Mouse (Mus musculus): ENCODE data around the gene Mcee. TPM values are rescaled to one million over a fixed set of nuclear protein-coding genes. Genes with fewer than 3 reads are reported as not detected.
A peak's percentile ranks its signal among the peaks of the same experiment; 100 is the strongest.

Gene Mcee
- polyA plus RNA-seq, 1 experiment from 2014 or later: 105 TPM

- Histone ChIP-seq H3K4me1 (peaks cover 6% of the 10 kb centered on the region; the same call in 1 of the 2 replicates), H3K27ac (replicated peaks) (no peak overlapping the region), H3K4me3 (no peak overlapping the region), H3K9me3 (no peaks in the 10 kb centered on the region), H3K4me2 (no peak overlapping the region), H3K27me3 (replicated peaks) (no peaks in the 10 kb centered on the region), H3K9ac (no peak overlapping the region), H3K36me3 (peaks cover 61% of the 10 kb centered on the region)
- no peak for ATAC-seq (ENCODE audit: extremely low read depth, insufficient number of reproducible peaks, low FRiP score, low TSS enrichment)
- 82% methylated on average over 6 of the region's 6 CpGs for WGBS
Observed at GRCm38 (mm10) chr7:64369841-64370240, 22.6 kb upstream of the Mcee start.

- H3K36me3 ChIP-seq: peaks cover 53% of the 10 kb centered on the region
- ATAC-seq (ENCODE audit: extremely low read depth, insufficient number of reproducible peaks, low FRiP score, low TSS enrichment): no peak
- H3K4me3 ChIP-seq: 0 out of 2 replicates have a peak overlapping the region, but pooled peaks have one; percentile 80
- WGBS: 87% methylated on average over 23 of the region's 23 CpGs
- no peaks in the 10 kb centered on the region for H3K9me3 ChIP-seq
- no peak overlapping the region for H3K9ac ChIP-seq
- no peaks in the 10 kb centered on the region for H3K27me3 ChIP-seq (replicated peaks)
- H3K4me2 ChIP-seq: no peak overlapping the region
- H3K27ac ChIP-seq (replicated peaks): no peak overlapping the region
- H3K4me1 ChIP-seq: peaks cover 6% of the 10 kb centered on the region; the same call in 1 of the 2 replicates
Observed at GRCm38 (mm10) chr7:64371940-64372878, 20.2 kb upstream of the Mcee start.

- Histone ChIP-seq H3K27me3 (replicated peaks) (no peaks in the 10 kb centered on the region), H3K4me3 (peak overlapping the region; percentile 80), H3K36me3 (peaks cover 55% of the 10 kb centered on the region), H3K9ac (peak overlapping the region; percentile 87), H3K9me3 (no peaks in the 10 kb centered on the region), H3K4me2 (peak overlapping the region; percentile 81), H3K27ac (replicated peaks) (peak overlapping the region; percentile 97), H3K4me1 (peaks cover 6% of the 10 kb centered on the region; the same call in 1 of the 2 replicates)
- 12% methylated on average over 18 of the region's 18 CpGs for WGBS
- ATAC-seq (ENCODE audit: extremely low read depth, insufficient number of reproducible peaks, low FRiP score, low TSS enrichment): no peak
Observed at GRCm38 (mm10) chr7:64373147-64373829, 19.1 kb upstream of the Mcee start.

- Histone ChIP-seq H3K4me3 (peak within 1 kb of the TSS; percentile 80), H3K9me3 (no peaks in the 10 kb centered on the region), H3K4me2 (peak within 1 kb of the TSS; percentile 81), H3K9ac (peak within 1 kb of the TSS; percentile 87), H3K36me3 (peaks cover 55% of the 10 kb centered on the region), H3K27ac (replicated peaks) (peak within 1 kb of the TSS; percentile 97), H3K4me1 (peaks cover 6% of the 10 kb centered on the region; the same call in 1 of the 2 replicates), H3K27me3 (replicated peaks) (no peaks in the 10 kb centered on the region)
- peak; percentile 81 for ATAC-seq (ENCODE audit: extremely low read depth, insufficient number of reproducible peaks, low FRiP score, low TSS enrichment)
- WGBS: 3% methylated on average over 27 of the region's 27 CpGs
Observed at GRCm38 (mm10) chr7:64373830-64374562, 18.4 kb upstream of the Mcee start, which contains the start of gene Fan1. TSS of gene Fan1 (minus strand) at chr7:64374095.

DNA sequence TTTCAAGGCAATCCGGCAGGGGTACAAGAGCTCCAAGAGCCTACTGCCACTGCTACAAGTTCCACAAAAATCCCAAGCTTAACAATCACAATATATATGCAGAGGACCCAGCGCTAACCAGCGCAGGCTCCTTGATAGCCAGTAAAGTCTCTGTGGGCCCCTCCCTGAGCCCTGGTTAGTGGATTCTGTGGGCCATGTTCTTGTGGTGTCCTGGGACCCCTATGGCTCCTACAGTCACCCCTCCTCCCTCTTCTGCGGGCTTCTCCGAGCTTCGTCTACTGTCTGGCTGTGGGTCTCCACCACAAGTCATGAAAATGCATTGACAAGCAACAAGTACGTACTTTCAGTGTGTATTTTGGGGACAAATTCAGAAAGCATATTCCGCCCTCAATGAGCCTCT, 928 bp upstream of the Mcee start:
- Histone ChIP-seq H3K9me3 (no peaks in the 10 kb centered on the region), H3K27ac (replicated peaks) (peak overlapping the region; percentile 88), H3K9ac (peak overlapping the region; percentile 96), H3K36me3 (peaks cover 33% of the 10 kb centered on the region), H3K4me1 (peaks cover 18% of the 10 kb centered on the region), H3K27me3 (replicated peaks) (no peaks in the 10 kb centered on the region), H3K4me3 (peak overlapping the region; percentile 89), H3K4me2 (peak overlapping the region; percentile 94)
- WGBS: 1% methylated on average over 8 of the region's 8 CpGs
- no peak for ATAC-seq (ENCODE audit: extremely low read depth, insufficient number of reproducible peaks, low FRiP score, low TSS enrichment)

- Histone ChIP-seq H3K4me1 (peaks cover 18% of the 10 kb centered on the region), H3K9me3 (no peaks in the 10 kb centered on the region), H3K4me3 (peak overlapping the region; percentile 89), H3K9ac (peak overlapping the region; percentile 96), H3K36me3 (peaks cover 20% of the 10 kb centered on the region), H3K4me2 (peak overlapping the region; percentile 94), H3K27me3 (replicated peaks) (no peaks in the 10 kb centered on the region), H3K27ac (replicated peaks) (peak overlapping the region; percentile 88)
- ATAC-seq (ENCODE audit: extremely low read depth, insufficient number of reproducible peaks, low FRiP score, low TSS enrichment): no peak; the same call in 1 of the 2 replicates
- WGBS: under 1% methylated on average over 15 of the region's 15 CpGs
Observed at GRCm38 (mm10) chr7:64392819-64393151, 378 bp downstream of the Mcee start.

DNA sequence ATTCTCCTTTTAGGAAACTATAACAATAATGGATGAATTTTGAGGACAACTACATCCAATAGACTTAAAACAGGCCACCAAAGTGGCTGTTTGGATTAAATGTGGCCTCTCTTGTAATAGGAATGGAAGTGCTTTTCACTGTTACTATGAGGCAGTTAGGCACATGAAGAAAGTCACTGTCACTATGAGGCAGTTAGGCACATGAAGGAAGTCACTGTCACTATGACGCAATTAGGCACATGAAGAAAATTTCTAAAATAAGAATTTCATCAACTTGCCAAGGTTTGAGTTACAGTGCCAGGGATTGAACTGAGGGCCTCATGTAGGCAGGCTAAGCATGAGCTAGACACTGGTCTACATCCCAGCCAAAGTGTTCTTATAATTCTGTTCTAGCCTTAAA, 8.3 kb downstream of the Mcee start:
- Histone ChIP-seq H3K4me2 (no peak overlapping the region), H3K9ac (no peak overlapping the region), H3K4me1 (no peaks in the 10 kb centered on the region), H3K27me3 (replicated peaks) (no peaks in the 10 kb centered on the region), H3K36me3 (peaks cover 18% of the 10 kb centered on the region), H3K9me3 (no peaks in the 10 kb centered on the region), H3K4me3 (no peak overlapping the region), H3K27ac (replicated peaks) (no peak overlapping the region)
- ATAC-seq (ENCODE audit: extremely low read depth, insufficient number of reproducible peaks, low FRiP score, low TSS enrichment): no peak
- WGBS: 92% methylated on average over 1 of the region's 1 CpGs

GRCm38 (mm10) chr7:64402452-64402851, 10.0 kb downstream of the Mcee start:
- Histone ChIP-seq H3K27ac (replicated peaks) (no peak overlapping the region), H3K4me3 (no peak overlapping the region), H3K9me3 (no peaks in the 10 kb centered on the region), H3K9ac (no peak overlapping the region), H3K4me2 (no peak overlapping the region), H3K27me3 (replicated peaks) (no peaks in the 10 kb centered on the region), H3K36me3 (peaks cover 22% of the 10 kb centered on the region), H3K4me1 (no peaks in the 10 kb centered on the region)
- ATAC-seq (ENCODE audit: extremely low read depth, insufficient number of reproducible peaks, low FRiP score, low TSS enrichment): no peak
- 80% methylated on average over 4 of the region's 4 CpGs for WGBS

DNA sequence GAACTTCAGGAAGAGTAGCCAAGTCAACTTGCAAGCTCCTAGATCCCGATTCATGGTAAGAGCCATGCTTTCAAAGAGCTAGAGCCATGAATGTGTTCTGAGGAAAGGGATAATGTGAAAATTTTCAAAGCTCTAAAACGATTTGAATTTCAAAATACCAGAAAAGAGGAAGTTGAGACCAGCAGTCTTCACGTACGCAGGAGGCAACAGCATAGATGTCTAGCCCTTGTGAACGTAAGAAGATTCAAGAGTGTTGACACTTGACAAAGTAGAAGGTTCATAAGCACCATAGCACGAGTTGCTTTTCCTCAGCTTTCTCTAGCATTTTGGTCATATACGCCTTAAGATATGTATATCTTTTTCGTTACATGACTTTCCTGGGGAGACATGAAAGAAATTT, 11.6 kb downstream of the Mcee start:
- no peak overlapping the region for H3K4me3 ChIP-seq
- H3K27ac ChIP-seq (replicated peaks): no peak overlapping the region
- no peaks in the 10 kb centered on the region for H3K9me3 ChIP-seq
- H3K4me1 ChIP-seq: no peaks in the 10 kb centered on the region
- no peak overlapping the region for H3K9ac ChIP-seq
- H3K36me3 ChIP-seq: peaks cover 22% of the 10 kb centered on the region
- no peak overlapping the region for H3K4me2 ChIP-seq
- WGBS: 85% methylated on average over 8 of the region's 8 CpGs
- ATAC-seq (ENCODE audit: extremely low read depth, insufficient number of reproducible peaks, low FRiP score, low TSS enrichment): no peak
- H3K27me3 ChIP-seq (replicated peaks): no peaks in the 10 kb centered on the region

GRCm38 (mm10) chr7:64424861-64425260, 32.5 kb downstream of the Mcee start:
- no peak overlapping the region for H3K4me3 ChIP-seq
- H3K36me3 ChIP-seq: no peaks in the 10 kb centered on the region
- H3K27ac ChIP-seq (replicated peaks): no peak overlapping the region
- H3K9ac ChIP-seq: no peak overlapping the region
- ATAC-seq (ENCODE audit: extremely low read depth, insufficient number of reproducible peaks, low FRiP score, low TSS enrichment): no peak
- H3K27me3 ChIP-seq (replicated peaks): no peaks in the 10 kb centered on the region
- H3K4me1 ChIP-seq: no peaks in the 10 kb centered on the region
- no peak overlapping the region for H3K4me2 ChIP-seq
- no peaks in the 10 kb centered on the region for H3K9me3 ChIP-seq
- 56% methylated on average over 5 of the region's 5 CpGs for WGBS
